Mouse (Mus musculus) heart, adult 2 months (tissue): ENCODE results near the gene Il25.

Source experiments
- CTCF ChIP-seq: fragments of 200-600 bp; IDR thresholded peaks from 2 replicates; pipeline ENCODE4 v1.8.1; 2022; ENCODE audit warnings: antibody characterized with exemption, mild to moderate bottlenecking, moderate library complexity
- EP300 ChIP-seq: fragments of 200-500 bp; IDR thresholded peaks from 2 replicates; pipeline ENCODE4 v1.6.1; 2011; ENCODE audit warnings: low read depth, low read length, control low read depth; ENCODE audit not compliant: insufficient read depth
- POLR2A ChIP-seq: fragments of 200-500 bp; IDR thresholded peaks from 2 replicates; pipeline ENCODE4 v1.6.1; 2011; ENCODE audit warnings: mild to moderate bottlenecking, low read depth, low read length, control low read depth; ENCODE audit not compliant: insufficient read depth

GRCm38 (mm10) chr14:54893651-54894181 is 38.8 kb upstream of the Il25 start:
- TF ChIP-seq CTCF: no peak
- peak; percentile 91 for TF ChIP-seq EP300
- peak; percentile 92 for TF ChIP-seq POLR2A
